Mouse (Mus musculus) c-Kit-positive CD71-positive TER-119-negative erythroid progenitor cells, embryonic 14.5 days (primary cell): ENCODE measurements around the gene Clptm1l.

Experiments
- DNase-seq: peaks from one replicate; pipeline ENCODE4 v3.0.0-alpha.2; 2013; ENCODE audit warnings: low read depth

The Clptm1l gene

GRCm38 (mm10) chr13:73660163-73660695 is 56.4 kb downstream of the Clptm1l start:
- no peak for DNase-seq
